Mouse (Mus musculus) MN1 (cell line): ENCODE measurements around the gene Usp7.

Experiments
- DNase-seq: peaks from one replicate; pipeline ENCODE4 v3.0.0-alpha.2; 2016; ENCODE audit warnings: low spot score

Gene Usp7

GRCm38 (mm10) chr16:8720447-8720846 lies 71.7 kb downstream of the Usp7 start:
- no peak for DNase-seq

GRCm38 (mm10) chr16:8717744-8718143 lies 74.4 kb downstream of the Usp7 start:
- DNase-seq, result no peak

GRCm38 (mm10) chr16:8716300-8716699 lies 75.8 kb downstream of the Usp7 start:
- DNase-seq, result no peak

- DNase-seq, result peak; percentile 77
Observed at GRCm38 (mm10) chr16:8715513-8716080, 76.5 kb downstream of the Usp7 start.

GRCm38 (mm10) chr16:8714851-8715250 lies 77.3 kb downstream of the Usp7 start:
- no peak for DNase-seq

GRCm38 (mm10) chr16:8711998-8712397 lies 80.1 kb downstream of the Usp7 start:
- no peak for DNase-seq

GRCm38 (mm10) chr16:8700586-8700985 lies 91.5 kb downstream of the Usp7 start:
- DNase-seq, result peak; percentile 71

GRCm38 (mm10) chr16:8699556-8699955 lies 92.6 kb downstream of the Usp7 start:
- no peak for DNase-seq

- DNase-seq, result no peak
Observed at GRCm38 (mm10) chr16:8691206-8691605, 100.9 kb downstream of the Usp7 start.

GRCm38 (mm10) chr16:8689979-8690656 lies 102.0 kb downstream of the Usp7 start:
- peak; percentile 55 for DNase-seq

GRCm38 (mm10) chr16:8687559-8688112 lies 104.5 kb downstream of the Usp7 start:
- no peak for DNase-seq

- DNase-seq, result no peak
Observed at GRCm38 (mm10) chr16:8686871-8687535, 105.1 kb downstream of the Usp7 start.

GRCm38 (mm10) chr16:8686121-8686870 lies 105.8 kb downstream of the Usp7 start:
- DNase-seq, result peak; percentile 68

GRCm38 (mm10) chr16:8685087-8685486 lies 107.0 kb downstream of the Usp7 start:
- peak; percentile 60 for DNase-seq

GRCm38 (mm10) chr16:8680470-8680869 lies 111.6 kb downstream of the Usp7 start, which contains the start of gene Gm5767:
Gene Gm5767 (plus strand): TSS chr16:8680770.
- DNase-seq, result no peak

- DNase-seq, result no peak
Observed at GRCm38 (mm10) chr16:8679780-8680179, 112.3 kb downstream of the Usp7 start.

GRCm38 (mm10) chr16:8678676-8679075 lies 113.4 kb downstream of the Usp7 start:
- DNase-seq, result no peak

- DNase-seq, result no peak
Observed at GRCm38 (mm10) chr16:8678035-8678434, 114.1 kb downstream of the Usp7 start.

GRCm38 (mm10) chr16:8676800-8677199 lies 115.3 kb downstream of the Usp7 start:
- peak; percentile 63 for DNase-seq

GRCm38 (mm10) chr16:8676228-8676627 lies 115.9 kb downstream of the Usp7 start:
- no peak for DNase-seq

GRCm38 (mm10) chr16:8675559-8675958 lies 116.5 kb downstream of the Usp7 start:
- DNase-seq, result no peak

- peak; percentile 61 for DNase-seq
Observed at GRCm38 (mm10) chr16:8674165-8674564, 117.9 kb downstream of the Usp7 start.
